Mouse (Mus musculus): ENCODE data around the gene Olfr319.
"Not testable (repeated sequence)": the region's sequence is repeated elsewhere in the genome, so short reads cannot be mapped to it uniquely, and the experiment has no call there.

Olfr319 gene

GRCm38 (mm10) chr11:58723914-58724313 lies 25.0 kb downstream of the Olfr319 start, which contains the start of gene Olfr318:
Gene Olfr318 (minus strand): TSS chr11:58724014.
- Histone ChIP-seq H3K4me1 (replicated peaks; ENCODE audit: low read depth, low read length) (no peaks in the 10 kb centered on the region), H3K9me3 (ENCODE audit: low read length) (no peaks in the 10 kb centered on the region), H3K27me3 (ENCODE audit: insufficient read depth, low read length) (no peaks in the 10 kb centered on the region), H3K36me3 (ENCODE audit: insufficient read depth, low read length) (no peaks in the 10 kb centered on the region), H3K4me3 (replicated peaks; ENCODE audit: low read length) (no peak within 1 kb of the TSS)
- TF ChIP-seq POU5F1 (IDR thresholded peaks at IDR 0.05; ENCODE audit: borderline replicate concordance, low read length) (no peak), CTCF (conservative IDR thresholded peaks at IDR 0.05; ENCODE audit: low read length) (no peak), NANOG (IDR thresholded peaks at IDR 0.05; ENCODE audit: borderline replicate concordance, low read length) (no peak)

GRCm38 (mm10) chr11:58727896-58728650 lies 29.1 kb downstream of the Olfr319 start:
- H3K27me3 ChIP-seq (ENCODE audit: insufficient read depth, low read length); H3K4me3 ChIP-seq (replicated peaks; ENCODE audit: low read length); H3K36me3 ChIP-seq (ENCODE audit: insufficient read depth, low read length); H3K4me1 ChIP-seq (replicated peaks; ENCODE audit: low read depth, low read length); H3K9me3 ChIP-seq (ENCODE audit: low read length): not testable (repeated sequence)

GRCm38 (mm10) chr11:58733372-58733771 lies 34.4 kb downstream of the Olfr319 start:
- Histone ChIP-seq H3K27me3 (ENCODE audit: insufficient read depth, low read length) (no peaks in the 10 kb centered on the region), H3K4me3 (replicated peaks; ENCODE audit: low read length) (no peak overlapping the region), H3K4me1 (replicated peaks; ENCODE audit: low read depth, low read length) (peaks cover 2% of the 10 kb centered on the region; the same call in 1 of the 2 replicates), H3K36me3 (ENCODE audit: insufficient read depth, low read length) (no peaks in the 10 kb centered on the region), H3K9me3 (ENCODE audit: low read length) (no peaks in the 10 kb centered on the region)
- TF ChIP-seq NANOG (IDR thresholded peaks at IDR 0.05; ENCODE audit: borderline replicate concordance, low read length) (no peak), CTCF (conservative IDR thresholded peaks at IDR 0.05; ENCODE audit: low read length) (no peak), POU5F1 (IDR thresholded peaks at IDR 0.05; ENCODE audit: borderline replicate concordance, low read length) (no peak)

- H3K36me3 ChIP-seq (ENCODE audit: insufficient read depth, low read length), result no peaks in the 10 kb centered on the region
- no peaks in the 10 kb centered on the region for H3K4me1 ChIP-seq (replicated peaks; ENCODE audit: low read depth, low read length)
- no peak for TF ChIP-seq NANOG (IDR thresholded peaks at IDR 0.05; ENCODE audit: borderline replicate concordance, low read length)
- no peak for TF ChIP-seq POU5F1 (IDR thresholded peaks at IDR 0.05; ENCODE audit: borderline replicate concordance, low read length)
- no peak for TF ChIP-seq CTCF (conservative IDR thresholded peaks at IDR 0.05; ENCODE audit: low read length)
- no peak within 1 kb of the TSS for H3K4me3 ChIP-seq (replicated peaks; ENCODE audit: low read length)
- H3K27me3 ChIP-seq (ENCODE audit: insufficient read depth, low read length), result no peaks in the 10 kb centered on the region
- H3K9me3 ChIP-seq (ENCODE audit: low read length), result no peaks in the 10 kb centered on the region
Observed at GRCm38 (mm10) chr11:58738792-58739262, 39.9 kb downstream of the Olfr319 start, which contains the start of gene Olfr317. Gene Olfr317 (minus strand): TSS chr11:58739212.

GRCm38 (mm10) chr11:58751096-58751495 lies 52.1 kb downstream of the Olfr319 start:
- H3K27me3 ChIP-seq (ENCODE audit: insufficient read depth, low read length); H3K4me1 ChIP-seq (replicated peaks; ENCODE audit: low read depth, low read length); H3K4me3 ChIP-seq (replicated peaks; ENCODE audit: low read length): not testable (repeated sequence)

GRCm38 (mm10) chr11:58752434-58752833 lies 53.5 kb downstream of the Olfr319 start, which contains the start of gene Olfr316:
Gene Olfr316 (plus strand): TSS chr11:58752734.
- Histone ChIP-seq H3K36me3 (ENCODE audit: insufficient read depth, low read length) (no peaks in the 10 kb centered on the region), H3K9me3 (ENCODE audit: low read length) (no peaks in the 10 kb centered on the region), H3K27me3 (ENCODE audit: insufficient read depth, low read length) (no peaks in the 10 kb centered on the region), H3K4me3 (replicated peaks; ENCODE audit: low read length) (no peak within 1 kb of the TSS), H3K4me1 (replicated peaks; ENCODE audit: low read depth, low read length) (no peaks in the 10 kb centered on the region)
- TF ChIP-seq CTCF (conservative IDR thresholded peaks at IDR 0.05; ENCODE audit: low read length) (no peak), POU5F1 (IDR thresholded peaks at IDR 0.05; ENCODE audit: borderline replicate concordance, low read length) (no peak), NANOG (IDR thresholded peaks at IDR 0.05; ENCODE audit: borderline replicate concordance, low read length) (no peak)

More at GRCm38 (mm10) chr11:58751096-58751495, 52.1 kb downstream of the Olfr319 start:
- not testable (repeated sequence) for H3K9me3 ChIP-seq (ENCODE audit: low read length); H3K36me3 ChIP-seq (ENCODE audit: insufficient read depth, low read length)

Data from E14TG2a.4 (cell line).